Mouse (Mus musculus) yolk sac, embryonic 10.5 days (tissue): Measurements from ENCODE around the gene Btbd35f6.
"Not testable (repeated sequence)": the region's sequence is repeated elsewhere in the genome, so short reads cannot be mapped to it uniquely, and the experiment has no call there.

Experiments used
- DNase-seq: peaks from one replicate; pipeline ENCODE4 v3.0.0-alpha.2; 2017; ENCODE audit warnings: low spot score

The Btbd35f6 gene

GRCm38 (mm10) chrX:33956440-33956839 lies at the start of gene Btbd35f6:
Btbd35f6 (minus strand) TSS chrX:33956540.
- not testable (repeated sequence) for DNase-seq

GRCm38 (mm10) chrX:33986716-33987115 lies 30.4 kb upstream of the Btbd35f6 start, which contains the start of gene Gm21870:
Gm21870 (minus strand) TSS chrX:33986816.
- DNase-seq = not testable (repeated sequence)

GRCm38 (mm10) chrX:33930216-33930615 lies 26.1 kb downstream of the Btbd35f6 start:
- not testable (repeated sequence) for DNase-seq

- DNase-seq = not testable (repeated sequence)
These were observed 28.1 kb downstream of the Btbd35f6 start for GRCm38 (mm10) chrX:33928225-33928624.

GRCm38 (mm10) chrX:33926344-33926743 lies 30.0 kb downstream of the Btbd35f6 start:
- DNase-seq = not testable (repeated sequence)

- DNase-seq = not testable (repeated sequence)
These were observed 30.9 kb downstream of the Btbd35f6 start for GRCm38 (mm10) chrX:33925420-33925819.
